Mouse (Mus musculus) heart, embryonic 15.5 days (tissue): ENCODE data around the gene Nudt4. TPM values are rescaled to one million over a fixed set of nuclear protein-coding genes. Genes with fewer than 3 reads are reported as not detected.

Source experiments
- ATAC-seq: fragments of 200-750 bp; cut with Nextera tagmentation; replicated peaks from 2 replicates; pipeline ENCODE4 v1.8.0; 2017; ENCODE audit warnings: low read depth, moderate TSS enrichment; ENCODE audit not compliant: insufficient number of reproducible peaks, insufficient read depth, low FRiP score
- H3K27ac ChIP-seq: fragments of 300-500 bp; sonication (generic); 2 replicates; pipeline ENCODE4 v1.5.1; 2015; ENCODE audit warnings: mild to moderate bottlenecking, inconsistent platforms
- H3K27me3 ChIP-seq: fragments of 300-500 bp; sonication (generic); 2 replicates; pipeline ENCODE4 v1.6.1; 2015; ENCODE audit warnings: inconsistent platforms
- H3K36me3 ChIP-seq: fragments of 300-500 bp; sonication (generic); 2 replicates; pipeline ENCODE4 v1.6.1; 2015; ENCODE audit warnings: mild to moderate bottlenecking, inconsistent platforms
- H3K4me1 ChIP-seq: fragments of 300-500 bp; sonication (generic); replicated peaks from 2 replicates; pipeline ENCODE4 v1.6.1; 2015; ENCODE audit warnings: inconsistent platforms
- H3K4me2 ChIP-seq: fragments of 300-500 bp; sonication (generic); 2 replicates; pipeline ENCODE4 v1.6.1; 2015; ENCODE audit warnings: inconsistent platforms, mild to moderate bottlenecking, moderate library complexity
- H3K4me3 ChIP-seq: fragments of 300-500 bp; sonication (generic); 2 replicates; pipeline ENCODE4 v1.5.1; 2015; ENCODE audit warnings: mild to moderate bottlenecking, inconsistent platforms
- H3K9ac ChIP-seq: fragments of 300-500 bp; sonication (generic); 2 replicates; pipeline ENCODE4 v1.6.1; 2015; ENCODE audit warnings: mild to moderate bottlenecking, inconsistent platforms
- H3K9me3 ChIP-seq: fragments of 300-500 bp; sonication (generic); replicated peaks from 2 replicates; pipeline ENCODE4 v1.6.1; 2016; ENCODE audit warnings: inconsistent platforms
- WGBS: fragments of 180-500 bp; shearing (Covaris S2); methylation state at CpG from one replicate; pipeline ENCODE4 v1.1.7; 2015; ENCODE audit warnings: mixed read lengths; 5-methylcytosine and 5-hydroxymethylcytosine counted together
- polyA plus RNA-seq: library from polyadenylated mRNA; unstranded; fragments of >200 nt; fragmentation: Nextera tagmentation; extraction: Ambion mirVana; gene quantifications from 2 replicates; pipeline ENCODE4 v1.2.1, GENCODE M21; 2015

The Nudt4 gene
- polyA plus RNA-seq, 1 experiment from 2014 or later = 68.7 TPM

DNA sequence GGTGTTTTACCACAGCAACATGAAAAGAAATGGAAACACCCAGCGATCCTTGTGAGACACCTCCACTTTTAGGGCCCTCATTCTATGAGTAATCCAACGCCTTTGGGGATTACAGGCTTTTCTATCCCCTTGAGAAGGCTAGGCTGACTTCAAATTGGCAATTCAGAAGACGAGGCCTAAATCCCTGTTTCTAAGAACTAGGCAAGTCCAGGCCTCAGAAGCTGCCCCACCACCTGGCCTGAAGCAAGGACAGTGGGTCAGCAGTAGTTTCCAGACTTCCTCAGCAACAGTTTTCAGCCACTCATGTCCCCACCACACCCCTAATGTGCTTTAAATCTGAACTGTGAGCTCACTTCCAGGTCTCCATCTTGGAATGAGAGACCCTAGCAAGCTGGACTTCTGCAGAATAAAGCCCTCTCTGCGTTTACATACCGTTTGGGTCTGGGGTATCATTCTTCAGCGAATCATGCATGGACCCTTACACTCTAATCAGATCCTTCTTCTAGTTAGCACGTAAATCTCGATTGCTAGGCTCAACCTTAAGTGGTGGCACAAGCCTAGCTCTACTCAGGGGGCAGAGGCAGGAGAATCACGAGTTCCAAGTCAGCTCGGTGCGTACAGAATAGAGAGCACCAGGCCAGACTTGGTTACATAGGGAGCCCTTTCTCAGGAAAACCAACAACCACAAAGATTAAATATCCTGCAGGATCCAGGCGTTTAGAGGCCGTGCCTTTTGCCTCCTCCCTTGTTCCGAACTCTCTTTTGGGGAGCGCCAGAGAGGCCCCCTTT is 50.0 kb downstream of the Nudt4 start:
- ATAC-seq = no peak
- H3K9ac ChIP-seq = peak overlapping the region; percentile 95
- H3K27me3 ChIP-seq = no peaks in the 10 kb centered on the region

DNA sequence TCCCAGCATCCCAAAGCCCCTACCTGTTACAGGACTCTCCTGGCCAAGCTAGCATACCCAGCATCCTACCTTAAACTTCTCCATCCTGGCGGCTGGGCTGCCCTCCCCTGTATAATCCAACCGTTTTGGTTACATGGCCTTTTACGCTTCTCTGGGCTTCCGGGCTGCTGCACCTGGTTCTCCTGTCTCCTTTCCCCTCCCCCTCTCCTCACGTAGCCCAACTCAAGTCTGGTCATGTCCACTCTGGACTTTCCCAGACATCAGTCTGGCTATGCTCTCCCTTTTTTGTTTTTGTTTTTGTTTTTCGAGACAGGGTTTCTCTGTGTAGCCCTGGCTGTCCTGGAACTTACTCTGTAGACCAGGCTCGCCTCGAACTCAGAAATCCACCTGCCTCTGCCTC is 51.3 kb downstream of the Nudt4 start:
- Histone ChIP-seq H3K4me1 (peaks cover 10% of the 10 kb centered on the region), H3K9me3 (no peaks in the 10 kb centered on the region), H3K27me3 (no peaks in the 10 kb centered on the region), H3K27ac (no peak overlapping the region), H3K4me3 (no peak overlapping the region), H3K9ac (no peak overlapping the region), H3K4me2 (no peak overlapping the region), H3K36me3 (no peaks in the 10 kb centered on the region)
- 81% methylated on average over 8 of the region's 8 CpGs for WGBS
- ATAC-seq = no peak

More for the DNA sequence above, 50.0 kb downstream of the Nudt4 start:
- no peaks in the 10 kb centered on the region for H3K36me3 ChIP-seq
- H3K4me2 ChIP-seq = peak overlapping the region; percentile 62
- WGBS = 33% methylated on average over 15 of the region's 15 CpGs
- peaks cover 10% of the 10 kb centered on the region for H3K4me1 ChIP-seq
- H3K27ac ChIP-seq = peak overlapping the region; percentile 99
- H3K4me3 ChIP-seq = peak overlapping the region; percentile 94
- H3K9me3 ChIP-seq = no peaks in the 10 kb centered on the region

DNA sequence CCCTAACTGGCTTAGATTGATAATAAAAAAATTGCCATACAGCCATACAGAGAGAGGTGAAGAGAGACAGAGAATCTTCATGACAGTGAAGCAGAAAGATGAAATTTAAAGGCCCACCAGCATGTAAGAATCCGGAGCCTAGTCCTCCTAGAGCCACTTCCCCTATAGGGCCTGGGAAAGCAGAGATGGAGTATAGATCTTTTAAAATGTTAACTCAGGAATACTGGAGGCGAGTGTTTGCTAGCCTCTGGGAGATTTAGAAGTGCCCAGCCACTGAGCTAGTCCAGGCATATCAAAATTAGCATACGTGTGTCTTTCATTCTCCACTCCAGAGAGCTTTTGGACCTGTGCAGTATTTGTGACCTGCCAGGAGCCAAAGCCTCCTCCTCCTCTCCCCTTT is 54.7 kb downstream of the Nudt4 start:
- Histone ChIP-seq H3K36me3 (no peaks in the 10 kb centered on the region), H3K9ac (no peak overlapping the region), H3K4me1 (peaks cover 5% of the 10 kb centered on the region; the same call in 1 of the 2 replicates), H3K4me3 (no peak overlapping the region), H3K4me2 (no peak overlapping the region), H3K9me3 (no peaks in the 10 kb centered on the region), H3K27ac (no peak overlapping the region), H3K27me3 (no peaks in the 10 kb centered on the region)
- WGBS = 70% methylated on average over 3 of the region's 3 CpGs
- ATAC-seq = no peak

DNA sequence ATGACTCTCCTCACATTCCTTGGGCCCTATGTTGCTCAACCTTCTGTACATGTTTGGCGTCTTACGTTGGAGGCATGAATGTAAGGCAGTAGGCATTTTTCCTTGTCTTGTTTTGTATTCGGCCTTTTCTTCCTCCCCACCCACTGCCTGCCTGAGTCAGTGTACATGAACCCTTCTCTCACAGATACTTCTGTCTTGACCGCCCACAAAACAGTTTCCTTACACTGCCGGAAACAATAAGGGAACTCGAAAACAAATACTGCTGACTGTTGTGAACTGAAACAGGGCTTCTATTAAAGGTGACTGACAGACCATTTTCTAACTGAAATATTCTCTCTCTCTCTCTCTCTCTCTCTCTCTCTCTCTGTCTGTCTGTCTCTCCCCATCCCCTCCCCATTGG is 55.2 kb downstream of the Nudt4 start:
- Histone ChIP-seq H3K9ac (no peak overlapping the region), H3K9me3 (no peaks in the 10 kb centered on the region), H3K4me2 (no peak overlapping the region), H3K4me3 (no peak overlapping the region), H3K36me3 (no peaks in the 10 kb centered on the region), H3K27me3 (no peaks in the 10 kb centered on the region), H3K27ac (no peak overlapping the region), H3K4me1 (peaks cover under 1% of the 10 kb centered on the region; the same call in 1 of the 2 replicates)
- ATAC-seq = no peak
- WGBS = 71% methylated on average over 6 of the region's 6 CpGs

DNA sequence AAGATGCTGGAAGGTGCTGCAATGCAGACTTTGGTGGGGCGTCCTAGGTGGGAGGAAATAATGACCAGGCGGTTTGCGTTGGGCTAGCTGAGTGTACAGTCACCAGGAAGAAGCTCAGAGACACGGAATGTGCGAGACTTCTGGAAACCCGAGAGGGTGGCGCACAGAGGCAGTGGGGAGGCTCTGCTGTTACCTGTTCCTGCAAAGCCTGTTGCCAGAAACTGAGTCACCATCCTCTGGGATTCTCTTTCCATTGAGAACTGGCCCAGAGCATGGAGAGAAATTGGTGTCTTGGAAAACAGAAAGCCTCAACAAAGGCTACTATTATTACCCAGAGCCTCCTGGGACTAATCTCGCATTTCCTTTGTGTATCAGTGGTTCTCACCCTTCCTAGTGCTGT is 55.8 kb downstream of the Nudt4 start:
- WGBS = 79% methylated on average over 8 of the region's 8 CpGs
- H3K4me2 ChIP-seq = no peak overlapping the region
- no peak overlapping the region for H3K4me3 ChIP-seq
- no peaks in the 10 kb centered on the region for H3K36me3 ChIP-seq
- no peaks in the 10 kb centered on the region for H3K4me1 ChIP-seq
- no peak overlapping the region for H3K27ac ChIP-seq
- no peak overlapping the region for H3K9ac ChIP-seq
- no peak for ATAC-seq
- no peaks in the 10 kb centered on the region for H3K27me3 ChIP-seq
- no peaks in the 10 kb centered on the region for H3K9me3 ChIP-seq

DNA sequence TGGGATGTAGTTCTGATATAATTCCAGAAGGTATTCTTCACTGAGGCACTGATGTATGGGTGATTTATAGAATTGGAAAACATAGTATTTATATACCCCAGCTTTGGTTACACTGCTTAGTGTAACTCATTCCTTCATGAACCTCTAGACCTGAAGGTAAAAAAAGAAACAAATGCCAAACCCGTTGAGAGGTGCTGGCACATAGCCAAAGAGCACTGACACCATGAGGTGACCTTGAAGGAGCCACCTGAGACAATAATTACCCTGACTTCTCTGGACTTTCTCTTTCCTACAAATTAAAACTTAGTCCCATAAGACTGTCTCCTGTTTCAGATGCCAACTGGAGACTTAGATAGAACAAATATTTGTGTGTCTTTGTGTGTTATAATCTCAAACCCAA is 59.6 kb downstream of the Nudt4 start:
- Histone ChIP-seq H3K9me3 (no peaks in the 10 kb centered on the region), H3K27me3 (no peaks in the 10 kb centered on the region), H3K9ac (no peak overlapping the region), H3K4me2 (no peak overlapping the region), H3K27ac (no peak overlapping the region), H3K4me3 (no peak overlapping the region), H3K4me1 (peaks cover 10% of the 10 kb centered on the region), H3K36me3 (no peaks in the 10 kb centered on the region)
- no peak for ATAC-seq
- WGBS = 20% methylated on average over 1 of the region's 1 CpGs

DNA sequence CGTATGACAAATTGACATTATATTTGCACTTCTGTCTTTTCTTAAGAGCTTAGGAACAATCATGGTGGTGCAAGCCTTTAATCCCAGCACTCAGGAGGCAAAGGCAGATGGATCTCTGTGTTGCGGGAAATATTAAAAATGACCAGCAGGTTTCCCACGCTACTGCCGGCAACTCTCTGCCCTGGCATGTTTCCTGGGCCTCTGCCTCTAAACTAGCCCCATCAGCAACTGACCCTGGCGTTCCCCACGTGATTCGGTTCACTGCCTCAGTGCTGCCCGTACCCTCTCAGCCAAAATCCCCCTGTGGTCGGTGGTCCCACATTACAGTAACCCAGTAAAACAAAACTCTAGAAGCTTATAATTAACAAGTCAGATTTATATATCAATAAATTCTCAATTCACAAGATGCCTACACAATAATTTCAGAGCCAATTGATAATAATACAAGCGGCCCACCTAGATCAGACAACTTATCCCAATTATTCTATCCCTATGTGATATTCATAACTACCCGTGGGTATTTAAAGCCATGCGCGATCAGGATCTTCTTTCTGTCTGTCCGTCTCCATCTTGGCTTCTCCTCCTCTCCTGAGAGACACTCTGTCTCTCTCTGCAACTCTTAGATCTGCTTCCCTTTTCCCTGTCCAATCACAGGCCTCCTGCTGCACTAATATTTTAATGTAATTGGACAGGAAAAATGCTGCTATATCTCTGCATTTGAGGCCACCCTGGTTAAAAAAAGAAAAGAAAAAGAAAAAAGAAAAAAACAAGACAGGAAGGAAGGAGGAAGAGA is 60.3 kb downstream of the Nudt4 start:
- Histone ChIP-seq H3K27ac (no peak overlapping the region), H3K4me2 (no peak overlapping the region), H3K36me3 (no peaks in the 10 kb centered on the region), H3K9ac (no peak overlapping the region), H3K27me3 (no peaks in the 10 kb centered on the region), H3K9me3 (no peaks in the 10 kb centered on the region), H3K4me1 (peaks cover 10% of the 10 kb centered on the region), H3K4me3 (no peak overlapping the region)
- WGBS = 84% methylated on average over 14 of the region's 14 CpGs
- ATAC-seq = no peak

DNA sequence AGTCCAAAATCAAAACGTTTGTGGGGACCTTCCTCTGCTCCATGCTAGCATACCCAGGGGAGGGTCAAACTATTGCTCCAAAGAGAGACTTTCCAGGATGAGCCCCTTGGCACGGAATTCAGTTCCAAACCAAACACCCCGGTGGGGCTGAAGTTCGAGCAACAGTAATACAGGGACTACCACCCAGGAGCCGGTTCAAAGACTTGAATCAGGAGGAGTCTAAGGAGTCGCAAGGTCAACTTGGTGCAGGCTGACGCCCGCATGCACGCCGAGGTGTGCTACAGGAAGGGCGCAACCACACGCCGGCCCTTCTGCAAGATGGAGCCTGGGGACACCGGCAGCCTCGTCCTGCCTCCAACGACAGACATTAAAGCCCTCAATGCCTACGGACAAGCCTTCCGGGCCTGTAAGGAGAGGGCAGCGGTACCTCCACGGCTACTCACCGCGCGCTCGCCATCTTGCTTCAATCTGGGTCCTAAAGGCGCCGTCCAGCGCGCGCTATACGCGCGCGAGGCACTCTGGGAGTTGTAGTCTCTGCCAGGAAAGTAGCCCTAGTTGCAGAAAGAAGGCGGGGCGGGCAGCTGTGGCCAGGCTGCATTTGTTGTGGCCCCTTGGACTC is 62.4 kb downstream of the Nudt4 start, which contains the start of gene Mrpl42:
Mrpl42 (minus strand) TSS at position 478 of the 619 bp plus-strand sequence.
- peak; percentile 91 for ATAC-seq

DNA sequence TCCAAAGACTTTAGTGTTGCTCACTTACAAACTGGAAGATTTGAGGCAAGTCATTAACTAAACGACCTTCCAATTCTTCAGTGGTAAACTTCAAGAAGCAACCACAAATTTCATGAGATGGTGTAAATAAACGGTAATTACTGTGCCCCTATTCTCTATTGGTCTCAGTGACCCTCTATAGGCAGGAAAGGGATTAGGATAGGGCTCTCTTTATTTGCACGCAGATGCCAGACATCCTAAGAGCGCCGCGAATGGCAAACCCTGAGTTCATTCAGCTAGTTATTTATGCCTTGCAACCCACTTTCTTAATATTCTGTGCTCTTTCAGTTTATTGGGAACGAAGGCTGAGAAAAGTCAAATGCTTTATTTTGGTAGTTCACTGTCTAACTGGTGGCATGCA is 62.9 kb downstream of the Nudt4 start:
- Histone ChIP-seq H3K36me3 (peaks cover 14% of the 10 kb centered on the region), H3K27ac (peak overlapping the region; percentile 91), H3K27me3 (no peaks in the 10 kb centered on the region), H3K4me1 (peaks cover 10% of the 10 kb centered on the region), H3K9me3 (no peaks in the 10 kb centered on the region), H3K4me2 (peak overlapping the region; percentile 73), H3K4me3 (peak overlapping the region; percentile 69), H3K9ac (peak overlapping the region; percentile 87)
- ATAC-seq = no peak
- 2% methylated on average over 7 of the region's 7 CpGs for WGBS

More for the DNA sequence above, 62.4 kb downstream of the Nudt4 start, which contains the start of gene Mrpl42:
- Histone ChIP-seq H3K4me3 (peak within 1 kb of the TSS; percentile 69), H3K4me1 (peaks cover 10% of the 10 kb centered on the region), H3K9ac (peak within 1 kb of the TSS; percentile 87), H3K9me3 (no peaks in the 10 kb centered on the region), H3K4me2 (peak within 1 kb of the TSS; percentile 73), H3K27me3 (no peaks in the 10 kb centered on the region), H3K27ac (peak within 1 kb of the TSS; percentile 91), H3K36me3 (peaks cover 12% of the 10 kb centered on the region)
- WGBS = under 1% methylated on average over 35 of the region's 35 CpGs
